Mouse (Mus musculus) large intestine, adult 2 months (tissue): ENCODE data around the gene Qsox2. TPM values are rescaled to one million over a fixed set of nuclear protein-coding genes. Genes with fewer than 3 reads are reported as not detected.

Source experiments
- DNase-seq: peaks from one replicate; pipeline ENCODE4 v3.0.0-alpha.2; 2012; ENCODE audit warnings: low read depth, low spot score
- WGBS: fragments of 180-500 bp; shearing (Covaris S2); methylation state at CpG from one replicate; pipeline ENCODE4 v1.1.7; 2018; 5-methylcytosine and 5-hydroxymethylcytosine counted together
- polyA plus RNA-seq: library from polyadenylated mRNA; depleted of rRNA; stranded (reverse); fragments of >200 nt; gene quantifications from 2 replicates; pipeline ENCODE4 v1.2.3, GENCODE M21; 2012; rRNA removed

Gene Qsox2
- polyA plus RNA-seq, 1 experiment: 11.6 TPM

DNA sequence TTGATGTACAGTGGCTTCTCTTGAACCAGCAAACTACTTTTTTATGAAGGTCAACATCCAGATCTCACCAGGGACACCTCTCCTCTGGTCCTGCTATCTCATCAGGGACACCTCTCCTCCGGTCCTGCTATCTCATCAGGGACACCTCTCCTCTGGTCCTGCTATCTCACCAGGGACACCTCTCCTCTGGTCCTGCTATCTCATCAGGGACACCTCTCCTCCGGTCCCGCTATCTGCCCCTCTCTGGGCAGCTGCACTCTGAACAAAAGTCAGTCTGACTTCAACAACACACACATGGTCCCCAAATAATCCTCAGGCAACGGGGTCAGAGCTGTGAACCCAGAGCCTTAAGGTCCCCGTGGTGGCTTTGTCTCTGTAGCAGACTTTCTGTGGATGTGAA lies 60.6 kb downstream of the Qsox2 start:
- no peak for DNase-seq
- WGBS: 78% methylated on average over 5 of the region's 5 CpGs

GRCm38 (mm10) chr2:26175191-26175590 lies 62.1 kb downstream of the Qsox2 start:
- no peak for DNase-seq
- WGBS: 30% methylated on average over 4 of the region's 4 CpGs

DNA sequence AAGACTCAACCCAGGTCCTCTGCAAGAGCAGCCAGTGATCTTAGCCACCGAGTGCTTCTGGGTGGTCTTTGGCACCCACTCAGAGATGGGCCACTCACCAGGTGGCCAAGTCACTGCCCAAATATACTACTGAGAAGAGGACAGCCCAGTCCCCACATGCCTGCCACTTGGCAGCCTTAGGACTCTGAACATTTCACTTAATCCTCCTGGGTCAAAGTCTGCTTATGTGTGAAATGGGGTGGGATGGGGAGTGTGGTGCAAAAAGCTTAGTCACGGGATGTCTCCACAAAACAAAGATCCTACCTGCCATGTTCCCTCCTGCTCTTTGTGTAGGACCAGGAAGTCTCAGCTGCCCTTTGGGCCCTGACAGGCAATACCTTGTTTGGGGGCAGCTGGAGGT lies 65.2 kb downstream of the Qsox2 start:
- WGBS: 59% methylated on average over 2 of the region's 2 CpGs

DNA sequence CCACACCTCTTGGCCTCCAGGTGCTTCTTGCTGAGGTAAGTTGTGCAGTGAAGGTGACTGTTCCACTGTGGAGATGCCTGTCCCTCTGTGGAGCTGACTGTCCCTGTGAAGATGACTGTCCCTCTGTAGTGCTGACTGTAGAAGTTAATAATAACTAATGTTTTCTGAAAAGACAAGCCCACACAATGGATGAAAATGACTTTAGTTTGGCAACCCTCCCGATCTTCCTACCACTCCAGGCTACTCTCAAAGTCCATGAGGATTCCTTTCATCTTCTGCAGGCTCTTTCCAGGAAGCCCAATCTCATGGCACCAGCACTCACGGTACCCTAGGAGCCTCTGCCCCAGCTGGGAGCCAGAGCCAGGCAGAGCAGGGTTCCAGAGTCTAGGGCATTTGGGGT lies 66.9 kb downstream of the Qsox2 start:
- no peak for DNase-seq
- WGBS: 42% methylated on average over 2 of the region's 2 CpGs

More for the DNA sequence above, 65.2 kb downstream of the Qsox2 start:
- no peak for DNase-seq

GRCm38 (mm10) chr2:26168843-26169579 lies 68.3 kb downstream of the Qsox2 start:
- 48% methylated on average over 11 of the region's 11 CpGs for WGBS
- DNase-seq: no peak

- DNase-seq: no peak
- WGBS: 74% methylated on average over 3 of the region's 3 CpGs
Measured at GRCm38 (mm10) chr2:26166890-26167289, 70.4 kb downstream of the Qsox2 start.

Other genes starting within 250 kb of the Qsox2 start
- gene Ubac1, start 215.8 kb downstream of the Qsox2 start, polyA plus RNA-seq: 43.6 and 51.5 TPM in 2 replicates
- 14.1 and 32.1 TPM in 2 replicates for gene Nacc2, start 114.3 kb downstream of the Qsox2 start, polyA plus RNA-seq
- gene Lhx3, start 29.2 kb downstream of the Qsox2 start, polyA plus RNA-seq: 0.10 TPM in 1 of 2 replicates, not detected in the other
- gene Ccdc187, start 57.0 kb upstream of the Qsox2 start, polyA plus RNA-seq: 0.32 and 0.37 TPM in 2 replicates
- 7.2 and 7.3 TPM in 2 replicates for gene Gpsm1, start 78.0 kb upstream of the Qsox2 start, polyA plus RNA-seq
- gene Dnlz, start 114.6 kb upstream of the Qsox2 start, polyA plus RNA-seq: 21.5 and 24.6 TPM in 2 replicates
- gene Card9, start 123.4 kb upstream of the Qsox2 start, polyA plus RNA-seq: 13.3 and 41.9 TPM in 2 replicates
- 25.0 and 28.1 TPM in 2 replicates for gene Snapc4, start 143.1 kb upstream of the Qsox2 start, polyA plus RNA-seq
- 72.4 and 89.7 TPM in 2 replicates for gene Entr1, start 151.8 kb upstream of the Qsox2 start, polyA plus RNA-seq
- 32.9 and 40.9 TPM in 2 replicates for gene Pmpca, start 151.8 kb upstream of the Qsox2 start, polyA plus RNA-seq
- 12.7 and 22.3 TPM in 2 replicates for gene Inpp5e, start 171.7 kb upstream of the Qsox2 start, polyA plus RNA-seq
- 48.2 and 83.6 TPM in 2 replicates for gene Sec16a, start 207.7 kb upstream of the Qsox2 start, polyA plus RNA-seq